Mouse (Mus musculus): ENCODE results near the gene 1500011B03Rik. TPM values are rescaled to one million over a fixed set of nuclear protein-coding genes. Genes with fewer than 3 reads are reported as not detected.

Gene 1500011B03Rik
- polyA plus RNA-seq, 1 experiment from 2014 or later, result 308 TPM

GRCm38 (mm10) chr5:114816599-114816998, 6.7 kb downstream of the 1500011B03Rik start:
- ATAC-seq (ENCODE audit: low FRiP score) (no peak), DNase-seq (ENCODE audit: low spot score) (no peak)
- Histone ChIP-seq H3K36me3 (replicated peaks; ENCODE audit: control insufficient read depth, insufficient read depth) (no peaks in the 10 kb centered on the region), H3K9me3 (ENCODE audit: control insufficient read depth, low read length) (no peaks in the 10 kb centered on the region), H3K4me1 (replicated peaks; ENCODE audit: control insufficient read depth, insufficient read depth, low read length) (peaks cover 14% of the 10 kb centered on the region; the same call in 1 of the 2 replicates), H3K4me2 (replicated peaks) (no peak overlapping the region), H3K27me3 (ENCODE audit: control insufficient read depth, insufficient read depth, low read length) (no peaks in the 10 kb centered on the region), H3K27ac (no peak overlapping the region), H3K9ac (no peak overlapping the region), H3K4me3 (replicated peaks; ENCODE audit: low read length) (no peak overlapping the region)
- 65% methylated on average over 6 of the region's 6 CpGs for WGBS

- Histone ChIP-seq H3K36me3 (replicated peaks; ENCODE audit: control insufficient read depth, insufficient read depth) (peaks cover 23% of the 10 kb centered on the region; the same call in 1 of the 2 replicates), H3K27me3 (ENCODE audit: control insufficient read depth, insufficient read depth, low read length) (no peaks in the 10 kb centered on the region), H3K9ac (peak overlapping the region; percentile 90), H3K4me3 (replicated peaks; ENCODE audit: low read length) (peak overlapping the region; percentile 91), H3K27ac (peak overlapping the region; percentile 99), H3K4me2 (replicated peaks) (peak overlapping the region; percentile 81), H3K9me3 (ENCODE audit: control insufficient read depth, low read length) (no peaks in the 10 kb centered on the region), H3K4me1 (replicated peaks; ENCODE audit: control insufficient read depth, insufficient read depth, low read length) (peaks cover 17% of the 10 kb centered on the region; the same call in 1 of the 2 replicates)
- WGBS, result under 1% methylated on average over 50 of the region's 50 CpGs
- ATAC-seq (ENCODE audit: low FRiP score) (peak; percentile 96), DNase-seq (ENCODE audit: low spot score) (peak; percentile 94)
Measured at GRCm38 (mm10) chr5:114813525-114814181, 9.6 kb downstream of the 1500011B03Rik start.

GRCm38 (mm10) chr5:114809826-114810225, 13.4 kb downstream of the 1500011B03Rik start:
- no peak overlapping the region for H3K4me2 ChIP-seq (replicated peaks)
- WGBS, result 95% methylated on average over 5 of the region's 5 CpGs

GRCm38 (mm10) chr5:114809181-114809756, 14.0 kb downstream of the 1500011B03Rik start:
- no peak overlapping the region for H3K9ac ChIP-seq
- ATAC-seq (ENCODE audit: low FRiP score) (no peak), DNase-seq (ENCODE audit: low spot score) (no peak)
- H3K27ac ChIP-seq, result no peak overlapping the region
- H3K4me3 ChIP-seq (replicated peaks; ENCODE audit: low read length), result no peak overlapping the region
- no peaks in the 10 kb centered on the region for H3K27me3 ChIP-seq (ENCODE audit: control insufficient read depth, insufficient read depth, low read length)
- 77% methylated on average over 10 of the region's 10 CpGs for WGBS
- no peaks in the 10 kb centered on the region for H3K9me3 ChIP-seq (ENCODE audit: control insufficient read depth, low read length)
- peaks cover 17% of the 10 kb centered on the region; the same call in 1 of the 2 replicates for H3K4me1 ChIP-seq (replicated peaks; ENCODE audit: control insufficient read depth, insufficient read depth, low read length)
- H3K36me3 ChIP-seq (replicated peaks; ENCODE audit: control insufficient read depth, insufficient read depth), result peaks cover 66% of the 10 kb centered on the region
- H3K4me2 ChIP-seq (replicated peaks), result no peak overlapping the region

More at GRCm38 (mm10) chr5:114809826-114810225, 13.4 kb downstream of the 1500011B03Rik start:
- DNase-seq (ENCODE audit: low spot score) (no peak), ATAC-seq (ENCODE audit: low FRiP score) (no peak)
- Histone ChIP-seq H3K9ac (no peak overlapping the region), H3K4me3 (replicated peaks; ENCODE audit: low read length) (no peak overlapping the region), H3K9me3 (ENCODE audit: control insufficient read depth, low read length) (no peaks in the 10 kb centered on the region), H3K27ac (no peak overlapping the region), H3K4me1 (replicated peaks; ENCODE audit: control insufficient read depth, insufficient read depth, low read length) (peaks cover 17% of the 10 kb centered on the region; the same call in 1 of the 2 replicates), H3K27me3 (ENCODE audit: control insufficient read depth, insufficient read depth, low read length) (no peaks in the 10 kb centered on the region), H3K36me3 (replicated peaks; ENCODE audit: control insufficient read depth, insufficient read depth) (peaks cover 61% of the 10 kb centered on the region)

- Histone ChIP-seq H3K4me2 (replicated peaks) (no peak overlapping the region), H3K27me3 (ENCODE audit: control insufficient read depth, insufficient read depth, low read length) (no peaks in the 10 kb centered on the region), H3K4me1 (replicated peaks; ENCODE audit: control insufficient read depth, insufficient read depth, low read length) (peaks cover 17% of the 10 kb centered on the region; the same call in 1 of the 2 replicates), H3K4me3 (replicated peaks; ENCODE audit: low read length) (no peak overlapping the region), H3K9ac (no peak overlapping the region), H3K27ac (no peak overlapping the region), H3K9me3 (ENCODE audit: control insufficient read depth, low read length) (no peaks in the 10 kb centered on the region), H3K36me3 (replicated peaks; ENCODE audit: control insufficient read depth, insufficient read depth) (peaks cover 75% of the 10 kb centered on the region)
- WGBS, result 88% methylated on average over 8 of the region's 8 CpGs
- no peak for ATAC-seq (ENCODE audit: low FRiP score)
- no peak for DNase-seq (ENCODE audit: low spot score)
Measured at GRCm38 (mm10) chr5:114808385-114808784, 14.9 kb downstream of the 1500011B03Rik start.

GRCm38 (mm10) chr5:114807893-114808292, 15.4 kb downstream of the 1500011B03Rik start:
- Histone ChIP-seq H3K4me3 (replicated peaks; ENCODE audit: low read length) (no peak overlapping the region), H3K4me1 (replicated peaks; ENCODE audit: control insufficient read depth, insufficient read depth, low read length) (peaks cover 16% of the 10 kb centered on the region; the same call in 1 of the 2 replicates), H3K9me3 (ENCODE audit: control insufficient read depth, low read length) (no peaks in the 10 kb centered on the region), H3K4me2 (replicated peaks) (no peak overlapping the region), H3K36me3 (replicated peaks; ENCODE audit: control insufficient read depth, insufficient read depth) (peaks cover 80% of the 10 kb centered on the region), H3K9ac (no peak overlapping the region), H3K27me3 (ENCODE audit: control insufficient read depth, insufficient read depth, low read length) (no peaks in the 10 kb centered on the region), H3K27ac (no peak overlapping the region)
- DNase-seq (ENCODE audit: low spot score), result no peak
- ATAC-seq (ENCODE audit: low FRiP score), result no peak
- 70% methylated on average over 6 of the region's 6 CpGs for WGBS

- Histone ChIP-seq H3K27me3 (ENCODE audit: control insufficient read depth, insufficient read depth, low read length) (no peaks in the 10 kb centered on the region), H3K36me3 (replicated peaks; ENCODE audit: control insufficient read depth, insufficient read depth) (peaks cover 84% of the 10 kb centered on the region), H3K9ac (no peak overlapping the region), H3K4me2 (replicated peaks) (no peak overlapping the region), H3K27ac (no peak overlapping the region), H3K4me1 (replicated peaks; ENCODE audit: control insufficient read depth, insufficient read depth, low read length) (peaks cover 12% of the 10 kb centered on the region; the same call in 1 of the 2 replicates), H3K9me3 (ENCODE audit: control insufficient read depth, low read length) (no peaks in the 10 kb centered on the region), H3K4me3 (replicated peaks; ENCODE audit: low read length) (no peak overlapping the region)
- 28% methylated on average over 8 of the region's 8 CpGs for WGBS
- no peak for DNase-seq (ENCODE audit: low spot score)
- no peak for ATAC-seq (ENCODE audit: low FRiP score)
Measured at GRCm38 (mm10) chr5:114807468-114807867, 15.8 kb downstream of the 1500011B03Rik start.

- no peak overlapping the region for H3K27ac ChIP-seq
- no peak overlapping the region for H3K4me2 ChIP-seq (replicated peaks)
- H3K4me1 ChIP-seq (replicated peaks; ENCODE audit: control insufficient read depth, insufficient read depth, low read length), result peaks cover 7% of the 10 kb centered on the region; the same call in 1 of the 2 replicates
- H3K9me3 ChIP-seq (ENCODE audit: control insufficient read depth, low read length), result no peaks in the 10 kb centered on the region
- no peaks in the 10 kb centered on the region for H3K27me3 ChIP-seq (ENCODE audit: control insufficient read depth, insufficient read depth, low read length)
- no peak overlapping the region for H3K4me3 ChIP-seq (replicated peaks; ENCODE audit: low read length)
- H3K9ac ChIP-seq, result no peak overlapping the region
- DNase-seq (ENCODE audit: low spot score), result no peak
- peaks cover 88% of the 10 kb centered on the region for H3K36me3 ChIP-seq (replicated peaks; ENCODE audit: control insufficient read depth, insufficient read depth)
- WGBS, result 46% methylated on average over 9 of the region's 9 CpGs
- ATAC-seq (ENCODE audit: low FRiP score), result no peak
Measured at GRCm38 (mm10) chr5:114807063-114807462, 16.2 kb downstream of the 1500011B03Rik start.

- Histone ChIP-seq H3K4me3 (replicated peaks; ENCODE audit: low read length) (no peak overlapping the region), H3K9ac (no peak overlapping the region), H3K27me3 (ENCODE audit: control insufficient read depth, insufficient read depth, low read length) (no peaks in the 10 kb centered on the region), H3K4me1 (replicated peaks; ENCODE audit: control insufficient read depth, insufficient read depth, low read length) (peaks cover 3% of the 10 kb centered on the region; the same call in 1 of the 2 replicates), H3K36me3 (replicated peaks; ENCODE audit: control insufficient read depth, insufficient read depth) (peaks cover 92% of the 10 kb centered on the region), H3K27ac (no peak overlapping the region), H3K9me3 (ENCODE audit: control insufficient read depth, low read length) (no peaks in the 10 kb centered on the region), H3K4me2 (replicated peaks) (no peak overlapping the region)
- ATAC-seq (ENCODE audit: low FRiP score), result no peak
- no peak for DNase-seq (ENCODE audit: low spot score)
- WGBS, result 84% methylated on average over 8 of the region's 8 CpGs
Measured at GRCm38 (mm10) chr5:114806636-114807035, 16.6 kb downstream of the 1500011B03Rik start.
